Mouse (Mus musculus) layer of hippocampus, adult 8-10 months (tissue): ENCODE data around the gene 4930523C07Rik. TPM values are rescaled to one million over a fixed set of nuclear protein-coding genes. Genes with fewer than 3 reads are reported as not detected.

Source experiments
- DNase-seq, 2 experiments: peaks; one replicate each; pipeline ENCODE4 v3.0.0; 2022; ENCODE audit warnings: low spot score in 2 of 2
- total RNA-seq, 4 experiments: library from RNA; stranded (reverse); gene quantifications; 2 replicates each; pipeline ENCODE4 v1.2.4; 2022

The 4930523C07Rik gene
- total RNA-seq, 4 experiments from 2014 or later = 1.3 to 3.3 (median 2.2) TPM

GRCm38 (mm10) chr1:160099659-160100302 is 55.6 kb downstream of the 4930523C07Rik start:
- DNase-seq = no peak

DNA sequence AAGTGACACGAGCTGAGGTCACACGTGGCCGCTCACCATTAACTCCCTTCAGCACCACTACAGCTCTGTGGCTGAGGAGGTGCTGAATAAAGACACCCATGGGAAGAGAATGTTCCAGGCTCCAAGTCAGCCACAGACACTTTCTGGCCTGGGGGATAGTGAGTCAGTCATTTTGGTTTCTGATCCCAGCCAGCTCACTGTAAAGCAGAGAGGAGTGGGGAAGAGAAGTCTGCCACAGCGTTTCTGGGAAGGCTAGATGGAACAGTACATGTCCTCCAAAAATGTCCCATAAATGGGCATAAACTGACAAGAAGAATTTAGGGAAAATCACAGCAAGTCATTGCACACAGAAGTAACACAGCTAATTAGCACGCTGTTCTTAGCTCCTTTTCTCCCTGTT is 56.8 kb downstream of the 4930523C07Rik start:
- DNase-seq = peak in 1 of 2 experiments; percentile 13

DNA sequence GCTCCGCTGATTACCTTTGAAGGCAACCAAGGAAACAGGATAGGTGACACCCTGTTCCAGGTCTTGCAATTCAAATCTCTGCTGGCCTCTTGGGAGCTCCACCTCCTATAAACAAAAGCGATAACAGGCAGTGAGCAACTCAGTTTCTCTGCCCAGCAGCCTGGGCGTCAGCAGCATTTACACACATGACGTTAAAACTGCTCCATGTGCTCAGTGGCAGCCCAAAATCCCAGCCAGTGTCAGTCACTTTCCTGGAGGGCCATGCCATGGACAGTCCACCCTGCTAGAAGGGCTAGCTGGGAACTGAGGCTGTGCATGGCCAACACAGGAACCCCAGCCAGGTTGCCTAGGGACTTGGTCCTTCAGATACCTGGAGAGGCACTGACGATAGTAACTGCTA is 61.2 kb downstream of the 4930523C07Rik start:
- no peak for DNase-seq

DNA sequence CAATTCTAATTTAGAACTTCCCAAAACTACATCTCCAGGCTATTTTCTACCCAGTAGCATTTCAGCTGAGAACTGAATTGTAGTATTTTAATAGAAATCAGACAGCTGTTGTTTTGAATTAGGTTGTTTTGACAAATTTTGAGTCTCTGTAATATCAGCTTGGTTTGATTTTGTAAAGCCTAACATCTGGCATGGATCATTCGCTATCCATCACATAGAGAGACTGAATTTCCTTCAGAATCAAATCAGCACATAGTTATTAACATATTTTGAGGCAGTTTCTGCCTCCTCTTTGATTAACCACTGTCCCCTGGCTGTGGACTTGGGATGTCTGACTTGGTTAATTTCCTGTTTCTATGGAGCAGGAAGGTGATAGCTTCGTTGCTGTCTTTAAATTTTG is 64.4 kb downstream of the 4930523C07Rik start:
- no peak for DNase-seq

DNA sequence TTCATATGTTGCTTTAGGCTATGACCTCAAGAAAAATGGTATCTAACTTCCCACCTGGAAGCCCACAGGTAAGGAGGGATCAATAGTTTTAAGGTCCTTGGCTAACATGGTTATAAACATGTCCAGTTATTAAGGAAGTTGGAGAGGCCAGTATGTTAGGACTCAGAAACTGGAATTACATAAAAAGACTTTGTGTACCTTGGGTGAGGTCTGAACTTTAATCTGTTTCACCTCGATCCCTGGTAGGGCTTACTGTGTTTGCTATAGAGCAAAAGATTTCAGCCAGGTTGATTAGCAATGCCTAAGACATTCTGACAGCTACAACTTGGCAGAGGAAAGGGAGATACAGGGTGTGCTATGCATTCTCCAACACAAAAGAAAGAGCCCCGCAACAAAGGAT is 79.8 kb downstream of the 4930523C07Rik start:
- no peak for DNase-seq

Other genes starting within 250 kb of the 4930523C07Rik start
- under 1 TPM; 0.07 to 0.16 (median 0.11) TPM for gene Tnn, start 109.2 kb downstream of the 4930523C07Rik start, total RNA-seq
- gene Mrps14, start 150.8 kb downstream of the 4930523C07Rik start, total RNA-seq = 10 to 100 TPM; 63.2 to 72.5 (median 71.7) TPM
- 100 to 1,000 TPM in 1 of 4 experiments, 10 to 100 TPM in 3; 80.3 to 101 (median 91.8) TPM for gene Cacybp, start 168.5 kb downstream of the 4930523C07Rik start, total RNA-seq